Mouse (Mus musculus): Measurements from ENCODE around the gene Fam214a. TPM values are rescaled to one million over a fixed set of nuclear protein-coding genes. Genes with fewer than 3 reads are reported as not detected.

Gene Fam214a
- polyA plus RNA-seq, 1 experiment from 2014 or later = 31.9 TPM

DNA sequence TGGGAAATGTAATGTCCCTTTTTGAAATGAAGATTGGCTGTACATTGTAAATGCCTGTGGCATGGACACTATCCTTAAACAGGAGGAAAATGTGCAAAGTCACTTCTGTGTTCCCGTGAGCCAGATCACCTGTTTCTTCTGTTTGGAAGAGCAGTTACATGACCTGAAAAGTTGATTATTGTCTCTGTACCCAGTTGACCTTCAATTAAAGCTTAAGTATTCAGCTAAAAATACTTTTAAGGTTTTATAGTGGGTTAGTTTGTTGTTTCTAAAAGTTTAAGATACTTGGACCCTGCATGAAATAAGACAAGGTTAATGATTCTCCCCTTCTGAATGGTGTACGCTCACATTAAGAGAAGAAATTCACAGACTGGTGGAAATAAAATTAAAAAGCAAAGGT, 87.9 kb downstream of the Fam214a start:
- 89% methylated on average over 2 of the region's 2 CpGs for WGBS

DNA sequence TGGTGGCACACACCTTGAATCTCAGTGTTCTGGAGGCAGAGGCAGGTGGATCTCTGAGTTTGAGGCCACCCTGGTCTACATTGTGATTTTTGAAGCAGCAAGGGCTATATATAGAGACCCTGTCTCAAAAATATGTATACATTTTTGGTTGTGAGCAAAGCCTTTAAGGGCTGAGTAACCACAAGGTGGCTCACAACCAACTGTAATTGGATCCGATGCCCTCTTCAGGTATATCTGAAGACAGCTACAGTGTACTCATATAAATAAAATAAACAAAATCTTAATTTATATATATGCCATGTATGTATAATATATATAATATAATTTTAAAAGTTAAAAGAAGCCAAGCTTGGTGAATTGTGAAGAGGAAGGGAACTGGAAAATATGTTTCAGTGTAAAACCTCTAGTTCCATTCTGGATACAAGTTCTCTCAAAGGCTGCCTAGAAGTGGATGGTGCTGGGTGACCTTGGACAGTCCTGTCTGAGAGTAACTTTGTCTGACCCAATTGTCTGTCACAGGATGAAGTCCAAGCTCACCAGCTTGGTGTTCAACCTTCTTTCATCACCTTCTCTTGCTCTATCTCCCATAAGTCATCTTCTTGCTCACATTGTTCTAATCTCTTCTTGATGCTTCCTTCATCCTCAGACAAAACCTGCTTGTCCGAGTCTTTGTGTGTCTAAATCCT, 89.3 kb downstream of the Fam214a start:
- Histone ChIP-seq H3K9ac (replicated peaks) (no peak overlapping the region), H3K4me2 (replicated peaks) (no peak overlapping the region), H3K27me3 (no peaks in the 10 kb centered on the region), H3K36me3 (0 out of 2 replicates have a peak, but pooled peaks cover 14% of the 10 kb centered on the region), H3K9me3 (no peaks in the 10 kb centered on the region), H3K27ac (replicated peaks) (no peak overlapping the region), H3K4me3 (no peak overlapping the region), H3K4me1 (peaks cover 17% of the 10 kb centered on the region)
- WGBS = 89% methylated on average over 2 of the region's 2 CpGs
- no peak for ATAC-seq (ENCODE audit: low FRiP score, low read depth)

More for the DNA sequence above, 87.9 kb downstream of the Fam214a start:
- Histone ChIP-seq H3K4me3 (no peak overlapping the region), H3K27ac (replicated peaks) (no peak overlapping the region), H3K9me3 (no peaks in the 10 kb centered on the region), H3K9ac (replicated peaks) (no peak overlapping the region), H3K4me1 (peaks cover 17% of the 10 kb centered on the region), H3K4me2 (replicated peaks) (no peak overlapping the region), H3K27me3 (no peaks in the 10 kb centered on the region), H3K36me3 (0 out of 2 replicates have a peak, but pooled peaks cover 5% of the 10 kb centered on the region)
- ATAC-seq (ENCODE audit: low FRiP score, low read depth) = no peak

DNA sequence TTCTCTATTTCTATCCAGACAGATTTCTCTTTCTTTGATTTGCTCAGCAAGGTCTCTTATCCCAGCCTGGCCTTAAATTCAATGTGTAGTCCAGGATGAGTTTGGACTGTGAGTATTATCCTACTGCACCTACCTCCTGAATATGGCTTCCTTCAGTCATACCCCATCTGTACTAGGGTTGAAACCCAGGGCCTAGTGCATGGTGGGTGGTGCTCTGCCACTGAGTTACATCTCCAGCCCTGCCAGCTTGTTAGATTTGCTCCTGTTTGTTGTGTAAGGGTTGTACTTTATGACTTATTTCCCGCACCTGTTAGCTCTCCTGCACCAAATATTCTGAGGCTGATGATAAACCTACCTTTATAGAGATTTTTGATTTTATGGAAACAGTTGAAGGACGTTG, 90.5 kb downstream of the Fam214a start:
- Histone ChIP-seq H3K27ac (replicated peaks) (no peak overlapping the region), H3K9me3 (no peaks in the 10 kb centered on the region), H3K4me3 (no peak overlapping the region), H3K4me1 (peaks cover 17% of the 10 kb centered on the region), H3K27me3 (no peaks in the 10 kb centered on the region), H3K36me3 (peaks cover 14% of the 10 kb centered on the region; the same call in 1 of the 2 replicates), H3K9ac (replicated peaks) (no peak overlapping the region), H3K4me2 (replicated peaks) (no peak overlapping the region)
- WGBS = 95% methylated on average over 2 of the region's 2 CpGs
- ATAC-seq (ENCODE audit: low FRiP score, low read depth) = no peak

DNA sequence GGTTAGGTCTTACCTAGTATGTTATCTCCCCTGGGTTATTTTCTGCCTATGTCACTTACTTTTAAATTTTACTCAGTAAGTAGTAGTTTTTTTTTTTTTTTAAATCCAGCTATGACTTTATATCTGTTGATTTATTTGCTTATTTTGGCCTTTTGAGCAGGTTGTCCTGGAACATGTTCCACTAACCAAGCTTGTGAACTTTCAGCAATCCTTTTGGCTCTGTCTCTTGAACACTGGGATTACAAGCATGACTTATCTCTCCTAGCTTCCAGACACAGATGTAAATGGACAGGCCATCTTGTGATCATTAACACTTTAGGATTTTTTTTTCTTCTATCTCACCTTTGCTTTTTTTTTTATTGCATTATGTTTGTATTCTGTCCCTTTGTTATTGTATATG, 94.4 kb downstream of the Fam214a start:
- Histone ChIP-seq H3K4me3 (no peak overlapping the region), H3K4me2 (replicated peaks) (no peak overlapping the region), H3K9me3 (no peaks in the 10 kb centered on the region), H3K36me3 (peaks cover 14% of the 10 kb centered on the region; the same call in 1 of the 2 replicates), H3K4me1 (no peaks in the 10 kb centered on the region), H3K27ac (replicated peaks) (no peak overlapping the region), H3K27me3 (no peaks in the 10 kb centered on the region), H3K9ac (replicated peaks) (no peak overlapping the region)
- no peak for ATAC-seq (ENCODE audit: low FRiP score, low read depth)

DNA sequence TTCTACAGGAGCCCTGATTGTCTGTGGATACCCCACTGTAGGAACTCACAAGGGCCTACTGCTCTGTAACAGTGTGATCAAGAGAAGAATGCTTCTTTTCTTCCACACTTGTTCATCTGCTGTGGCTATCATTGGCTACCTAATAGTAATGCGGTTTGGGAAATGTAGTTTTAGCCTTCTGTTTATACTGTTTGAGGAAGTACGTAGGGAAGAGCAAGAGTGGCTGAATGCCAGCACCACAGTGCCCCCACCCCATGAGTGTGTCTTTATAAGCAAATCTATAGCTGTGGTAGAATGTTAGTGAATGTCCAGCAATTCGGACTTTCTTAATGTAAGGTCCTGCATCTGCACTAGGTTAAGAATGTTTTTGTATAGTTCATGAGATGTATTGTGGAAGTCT, 96.4 kb downstream of the Fam214a start:
- Histone ChIP-seq H3K4me1 (no peaks in the 10 kb centered on the region), H3K4me2 (replicated peaks) (no peak overlapping the region), H3K4me3 (no peak overlapping the region), H3K36me3 (peaks cover 14% of the 10 kb centered on the region; the same call in 1 of the 2 replicates), H3K9me3 (no peaks in the 10 kb centered on the region), H3K27ac (replicated peaks) (no peak overlapping the region), H3K27me3 (no peaks in the 10 kb centered on the region), H3K9ac (replicated peaks) (no peak overlapping the region)
- 90% methylated on average over 3 of the region's 3 CpGs for WGBS
- no peak for ATAC-seq (ENCODE audit: low FRiP score, low read depth)

DNA sequence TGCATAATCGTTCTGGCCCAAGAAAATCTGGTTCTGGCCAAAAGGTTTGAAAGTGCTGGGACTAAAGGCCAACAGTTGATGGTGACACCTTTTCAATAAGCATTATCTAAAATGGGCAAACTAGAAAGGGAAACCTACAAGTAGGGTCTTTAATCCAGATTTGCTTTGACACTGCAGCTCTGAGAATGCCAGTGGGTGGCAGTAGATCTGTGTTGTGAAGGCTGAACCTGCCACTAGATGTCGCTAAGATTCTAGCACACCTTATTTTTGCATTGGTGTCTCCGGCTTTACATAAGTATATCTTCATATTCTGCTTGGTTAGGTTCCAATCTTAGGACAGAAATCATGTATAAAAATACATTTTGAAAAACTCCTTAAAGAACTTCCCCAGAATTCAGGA, 97.3 kb downstream of the Fam214a start:
- Histone ChIP-seq H3K9ac (replicated peaks) (no peak overlapping the region), H3K27me3 (no peaks in the 10 kb centered on the region), H3K4me3 (no peak overlapping the region), H3K4me2 (replicated peaks) (no peak overlapping the region), H3K36me3 (peaks cover 20% of the 10 kb centered on the region; the same call in 1 of the 2 replicates), H3K27ac (replicated peaks) (no peak overlapping the region), H3K9me3 (no peaks in the 10 kb centered on the region), H3K4me1 (no peaks in the 10 kb centered on the region)
- 38% methylated on average over 3 of the region's 3 CpGs for WGBS
- ATAC-seq (ENCODE audit: low FRiP score, low read depth) = no peak

DNA sequence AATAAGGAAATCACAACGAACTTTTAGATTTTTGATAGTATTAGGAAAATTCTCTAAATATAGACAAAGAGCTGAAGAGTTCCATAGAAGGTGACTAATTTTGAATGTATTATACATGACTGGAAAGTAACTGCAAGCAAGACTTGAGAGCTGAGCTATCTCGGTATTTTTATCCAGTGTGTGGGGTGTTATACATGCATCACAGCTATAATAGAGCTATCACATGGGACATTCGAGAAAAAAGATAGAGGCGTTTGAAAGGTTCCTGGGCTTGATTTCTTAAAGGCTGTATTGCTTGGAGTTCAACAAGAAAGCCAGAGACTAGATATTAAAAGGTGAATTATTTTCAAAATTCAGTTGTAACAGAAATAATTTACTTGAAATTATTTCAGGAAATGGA, 99.2 kb downstream of the Fam214a start:
- Histone ChIP-seq H3K27ac (replicated peaks) (no peak overlapping the region), H3K9me3 (no peaks in the 10 kb centered on the region), H3K9ac (replicated peaks) (no peak overlapping the region), H3K4me2 (replicated peaks) (no peak overlapping the region), H3K27me3 (no peaks in the 10 kb centered on the region), H3K36me3 (peaks cover 15% of the 10 kb centered on the region), H3K4me3 (no peak overlapping the region), H3K4me1 (no peaks in the 10 kb centered on the region)
- WGBS = 88% methylated on average over 4 of the region's 4 CpGs
- ATAC-seq (ENCODE audit: low FRiP score, low read depth) = no peak

DNA sequence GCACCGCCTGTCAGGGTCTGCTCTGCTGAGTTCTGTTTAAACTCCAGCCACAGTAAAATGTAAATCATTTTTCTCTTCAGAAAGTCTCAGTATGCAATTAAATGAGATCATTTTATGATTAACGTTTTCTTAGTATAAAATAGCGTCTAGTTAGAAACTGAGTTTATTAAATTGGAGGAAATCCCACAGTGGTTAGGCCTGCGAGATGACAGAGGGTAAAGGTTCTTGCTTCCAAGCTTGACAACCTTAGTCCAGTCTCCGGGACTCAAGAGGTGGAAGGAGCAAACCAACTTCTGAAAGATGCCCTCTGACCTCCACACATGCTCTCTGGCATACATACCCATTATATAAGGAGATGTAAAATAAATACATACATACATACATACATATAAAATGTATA, 102.4 kb downstream of the Fam214a start:
- WGBS = 90% methylated on average over 5 of the region's 5 CpGs
- Histone ChIP-seq H3K4me1 (no peaks in the 10 kb centered on the region), H3K36me3 (peaks cover 40% of the 10 kb centered on the region), H3K27ac (replicated peaks) (no peak overlapping the region), H3K9me3 (no peaks in the 10 kb centered on the region), H3K4me3 (no peak overlapping the region), H3K4me2 (replicated peaks) (no peak overlapping the region), H3K9ac (replicated peaks) (no peak overlapping the region), H3K27me3 (no peaks in the 10 kb centered on the region)
- no peak for ATAC-seq (ENCODE audit: low FRiP score, low read depth)

DNA sequence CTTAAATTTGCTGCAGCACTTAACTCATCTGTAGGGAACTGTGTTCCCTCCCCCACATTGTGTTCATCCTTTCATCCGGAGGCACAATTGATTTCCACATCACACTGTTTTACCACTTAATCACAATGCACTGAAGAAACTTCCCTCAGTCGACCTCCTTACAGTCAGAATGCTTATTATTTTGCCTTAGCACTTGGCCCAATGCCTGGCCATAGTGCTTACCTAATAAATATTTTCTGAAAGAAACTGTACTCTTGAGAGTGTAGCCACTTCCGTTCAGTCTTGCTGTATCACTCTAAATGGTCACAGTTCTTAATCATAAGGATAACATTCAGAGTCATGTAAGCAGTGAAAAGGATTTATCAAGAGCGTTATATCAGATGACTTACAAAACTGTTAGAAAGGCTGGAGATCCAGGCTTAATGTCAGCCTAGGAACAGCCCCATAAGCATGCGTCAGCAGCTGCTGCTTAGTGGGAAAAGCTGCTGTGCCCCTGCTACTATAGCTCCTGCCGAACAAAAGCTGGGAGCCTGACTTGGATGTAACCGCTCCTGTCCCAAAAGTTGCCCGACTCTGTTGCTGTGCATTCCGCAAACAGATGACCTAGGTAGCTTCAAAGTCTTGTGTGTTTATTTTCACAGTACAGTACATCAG, 112.1 kb downstream of the Fam214a start:
- Histone ChIP-seq H3K4me3 (no peak overlapping the region), H3K9me3 (no peaks in the 10 kb centered on the region), H3K9ac (replicated peaks) (no peak overlapping the region), H3K36me3 (no peaks in the 10 kb centered on the region), H3K27me3 (no peaks in the 10 kb centered on the region), H3K4me1 (no peaks in the 10 kb centered on the region), H3K4me2 (replicated peaks) (no peak overlapping the region), H3K27ac (replicated peaks) (no peak overlapping the region)
- ATAC-seq (ENCODE audit: low FRiP score, low read depth) = no peak
- 82% methylated on average over 9 of the region's 9 CpGs for WGBS

DNA sequence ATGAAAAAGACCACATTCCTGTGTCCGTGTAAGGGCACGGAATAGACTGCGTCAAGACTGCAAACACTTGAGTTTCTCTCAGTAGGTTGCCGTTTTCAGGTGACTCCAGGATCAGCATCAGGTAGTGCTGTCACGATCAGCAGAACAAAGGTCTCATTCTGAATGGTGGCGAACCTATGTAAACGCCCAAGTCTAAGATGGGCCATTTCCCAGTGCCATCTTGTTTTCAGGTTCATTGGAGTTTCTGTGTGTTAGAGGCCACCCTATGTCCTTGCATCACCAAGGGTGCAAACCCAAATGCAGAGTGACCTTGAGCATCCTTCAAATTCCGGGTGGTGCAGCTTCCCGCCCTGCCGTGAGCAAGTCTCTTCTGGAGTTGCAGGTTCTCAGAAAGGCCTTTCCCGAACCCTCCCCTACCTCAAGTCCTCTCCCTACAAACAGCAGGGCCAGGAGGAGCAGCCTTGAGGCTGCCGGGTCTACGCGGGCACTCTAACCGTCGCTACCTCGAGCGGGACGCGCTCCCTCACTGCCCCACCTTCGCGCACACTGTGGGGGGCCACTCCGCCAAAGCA, 117.9 kb downstream of the Fam214a start, which contains the start of gene Myo5a:
Gene Myo5a, plus strand, starts transcription at position 559 of the 572 bp plus-strand sequence.
- Histone ChIP-seq H3K4me2 (replicated peaks) (peak within 1 kb of the TSS; percentile 71), H3K4me3 (peak within 1 kb of the TSS; percentile 82), H3K27me3 (no peaks in the 10 kb centered on the region), H3K27ac (replicated peaks) (peak within 1 kb of the TSS; percentile 96), H3K9ac (replicated peaks) (peak within 1 kb of the TSS; percentile 87), H3K9me3 (no peaks in the 10 kb centered on the region), H3K36me3 (no peaks in the 10 kb centered on the region), H3K4me1 (peaks cover 16% of the 10 kb centered on the region)
- 18% methylated on average over 23 of the region's 23 CpGs for WGBS
- no peak for ATAC-seq (ENCODE audit: low FRiP score, low read depth)

DNA sequence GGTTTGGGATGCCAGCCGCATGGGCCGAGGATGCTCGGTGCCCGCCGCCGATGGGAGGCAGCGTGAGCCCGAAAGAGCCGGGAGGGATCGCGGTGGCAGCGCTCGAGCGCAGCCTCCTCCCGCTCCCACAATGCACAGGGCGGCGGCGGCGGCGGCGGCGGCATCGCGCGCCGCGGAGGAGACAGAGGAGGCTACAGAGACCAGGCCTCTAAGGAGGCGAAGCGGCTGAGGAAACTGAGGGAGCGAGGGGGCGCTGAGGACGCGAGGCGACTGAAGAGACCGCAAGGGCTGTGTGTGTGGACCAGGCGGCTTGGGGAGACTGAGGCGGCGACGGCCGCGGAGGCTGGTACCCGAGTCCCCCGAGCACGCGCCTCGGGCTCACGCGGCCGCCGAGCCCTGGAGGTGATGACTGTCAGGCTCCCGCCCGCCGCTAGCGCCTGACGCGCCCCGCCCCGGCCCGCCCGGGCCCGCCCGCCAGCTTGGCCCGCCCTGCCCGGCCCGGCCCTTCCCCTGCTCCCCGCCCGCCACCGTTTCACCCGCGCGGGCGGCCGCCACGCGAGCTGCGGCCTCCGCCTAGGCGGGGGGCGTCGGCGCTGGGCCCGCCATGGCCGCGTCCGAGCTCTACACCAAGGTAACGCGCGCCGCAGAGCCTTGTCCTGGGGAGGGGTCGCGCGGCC, 118.5 kb downstream of the Fam214a start:
- H3K36me3 ChIP-seq = no peaks in the 10 kb centered on the region
- ATAC-seq (ENCODE audit: low FRiP score, low read depth) = peak; percentile 96
- WGBS = 1% methylated on average over 51 of the region's 92 CpGs
- peak overlapping the region; percentile 87 for H3K9ac ChIP-seq (replicated peaks)
- H3K27me3 ChIP-seq = no peaks in the 10 kb centered on the region
- peaks cover 16% of the 10 kb centered on the region for H3K4me1 ChIP-seq
- no peaks in the 10 kb centered on the region for H3K9me3 ChIP-seq
- peak overlapping the region; percentile 96 for H3K27ac ChIP-seq (replicated peaks)
- H3K4me2 ChIP-seq (replicated peaks) = peak overlapping the region; percentile 71
- H3K4me3 ChIP-seq = peak overlapping the region; percentile 82
